Mouse (Mus musculus): ENCODE results near the gene Setd7. TPM values are rescaled to one million over a fixed set of nuclear protein-coding genes. Genes with fewer than 3 reads are reported as not detected.
A peak's percentile ranks its signal among the peaks of the same experiment; 100 is the strongest.

Gene Setd7
- polyA plus RNA-seq (2015; fragmentation: Nextera tagmentation; extraction: Ambion mirVana), result 4.2 and 4.4 TPM in 2 replicates

- H3K36me3 ChIP-seq, result no peaks in the 10 kb centered on the region
- H3K9me3 ChIP-seq, result no peaks in the 10 kb centered on the region
- under 1% methylated on average over 47 of the region's 48 CpGs for WGBS
- peak; percentile 84 for ATAC-seq (ENCODE audit: insufficient number of reproducible peaks, low FRiP score, low TSS enrichment, low read depth)
- H3K4me2 ChIP-seq, result peak within 1 kb of the TSS; percentile 100
- H3K4me1 ChIP-seq, result peaks cover 19% of the 10 kb centered on the region
- no peaks in the 10 kb centered on the region for H3K27me3 ChIP-seq
- peak within 1 kb of the TSS; percentile 60 for H3K4me3 ChIP-seq
- peak within 1 kb of the TSS; percentile 76 for H3K9ac ChIP-seq
- H3K27ac ChIP-seq, result peak within 1 kb of the TSS; percentile 93
These were observed at the start of gene Setd7 for GRCm38 (mm10) chr3:51560511-51561108. Gene Setd7, minus strand, starts transcription at chr3:51560879.

GRCm38 (mm10) chr3:51604489-51604888 lies 43.8 kb upstream of the Setd7 start:
- no peak for ATAC-seq (ENCODE audit: insufficient number of reproducible peaks, low FRiP score, low TSS enrichment, low read depth)
- 74% methylated on average over 3 of the region's 3 CpGs for WGBS
- no peak overlapping the region for H3K27ac ChIP-seq
- H3K4me2 ChIP-seq, result no peak overlapping the region
- no peak overlapping the region for H3K4me3 ChIP-seq
- no peaks in the 10 kb centered on the region for H3K9me3 ChIP-seq
- H3K27me3 ChIP-seq, result no peaks in the 10 kb centered on the region
- no peaks in the 10 kb centered on the region for H3K36me3 ChIP-seq
- H3K9ac ChIP-seq, result no peak overlapping the region
- no peaks in the 10 kb centered on the region for H3K4me1 ChIP-seq

- H3K27ac ChIP-seq, result no peak overlapping the region
These were observed 43.1 kb upstream of the Setd7 start for GRCm38 (mm10) chr3:51603705-51604291.

GRCm38 (mm10) chr3:51601461-51601860 lies 40.8 kb upstream of the Setd7 start:
- H3K27ac ChIP-seq, result no peak overlapping the region
- 0 out of 2 replicates have a peak, but pooled peaks cover 3% of the 10 kb centered on the region for H3K4me1 ChIP-seq
- H3K4me3 ChIP-seq, result no peak overlapping the region
- WGBS, result 92% methylated on average over 2 of the region's 2 CpGs
- no peak overlapping the region for H3K4me2 ChIP-seq
- no peaks in the 10 kb centered on the region for H3K9me3 ChIP-seq
- no peak overlapping the region for H3K9ac ChIP-seq
- no peaks in the 10 kb centered on the region for H3K36me3 ChIP-seq
- ATAC-seq (ENCODE audit: insufficient number of reproducible peaks, low FRiP score, low TSS enrichment, low read depth), result no peak
- no peaks in the 10 kb centered on the region for H3K27me3 ChIP-seq

More at GRCm38 (mm10) chr3:51603705-51604291, 43.1 kb upstream of the Setd7 start:
- Histone ChIP-seq H3K4me2 (no peak overlapping the region), H3K36me3 (no peaks in the 10 kb centered on the region), H3K27me3 (no peaks in the 10 kb centered on the region), H3K4me1 (no peaks in the 10 kb centered on the region), H3K9me3 (no peaks in the 10 kb centered on the region), H3K9ac (no peak overlapping the region), H3K4me3 (no peak overlapping the region)
- no peak for ATAC-seq (ENCODE audit: insufficient number of reproducible peaks, low FRiP score, low TSS enrichment, low read depth)
- WGBS, result 73% methylated on average over 15 of the region's 15 CpGs

GRCm38 (mm10) chr3:51600728-51601127 lies 40.0 kb upstream of the Setd7 start:
- H3K9me3 ChIP-seq, result no peaks in the 10 kb centered on the region
- no peaks in the 10 kb centered on the region for H3K36me3 ChIP-seq
- H3K4me2 ChIP-seq, result no peak overlapping the region
- ATAC-seq (ENCODE audit: insufficient number of reproducible peaks, low FRiP score, low TSS enrichment, low read depth), result no peak
- no peaks in the 10 kb centered on the region for H3K27me3 ChIP-seq
- H3K4me3 ChIP-seq, result no peak overlapping the region
- no peak overlapping the region for H3K9ac ChIP-seq
- WGBS, result 82% methylated on average over 4 of the region's 4 CpGs
- no peak overlapping the region for H3K27ac ChIP-seq
- H3K4me1 ChIP-seq, result 0 out of 2 replicates have a peak, but pooled peaks cover 3% of the 10 kb centered on the region

GRCm38 (mm10) chr3:51599057-51599630 lies 38.5 kb upstream of the Setd7 start:
- 0 out of 2 replicates have a peak, but pooled peaks cover 3% of the 10 kb centered on the region for H3K4me1 ChIP-seq
- no peaks in the 10 kb centered on the region for H3K27me3 ChIP-seq
- no peak overlapping the region for H3K9ac ChIP-seq
- no peak overlapping the region for H3K4me2 ChIP-seq
- H3K9me3 ChIP-seq, result no peaks in the 10 kb centered on the region
- ATAC-seq (ENCODE audit: insufficient number of reproducible peaks, low FRiP score, low TSS enrichment, low read depth), result no peak
- H3K36me3 ChIP-seq, result no peaks in the 10 kb centered on the region
- H3K27ac ChIP-seq, result no peak overlapping the region
- no peak overlapping the region for H3K4me3 ChIP-seq
- 67% methylated on average over 12 of the region's 12 CpGs for WGBS

GRCm38 (mm10) chr3:51596538-51596937 lies 35.9 kb upstream of the Setd7 start:
- 67% methylated on average over 2 of the region's 2 CpGs for WGBS
- Histone ChIP-seq H3K4me3 (no peak overlapping the region), H3K36me3 (no peaks in the 10 kb centered on the region), H3K27me3 (no peaks in the 10 kb centered on the region), H3K9me3 (no peaks in the 10 kb centered on the region), H3K4me2 (no peak overlapping the region), H3K9ac (no peak overlapping the region), H3K4me1 (0 out of 2 replicates have a peak, but pooled peaks cover 3% of the 10 kb centered on the region), H3K27ac (no peak overlapping the region)
- ATAC-seq (ENCODE audit: insufficient number of reproducible peaks, low FRiP score, low TSS enrichment, low read depth), result no peak

GRCm38 (mm10) chr3:51593506-51593905 lies 32.8 kb upstream of the Setd7 start:
- Histone ChIP-seq H3K4me1 (0 out of 2 replicates have a peak, but pooled peaks cover 3% of the 10 kb centered on the region), H3K27ac (no peak overlapping the region), H3K9ac (no peak overlapping the region), H3K4me2 (no peak overlapping the region), H3K36me3 (no peaks in the 10 kb centered on the region), H3K27me3 (no peaks in the 10 kb centered on the region), H3K9me3 (no peaks in the 10 kb centered on the region), H3K4me3 (no peak overlapping the region)
- ATAC-seq (ENCODE audit: insufficient number of reproducible peaks, low FRiP score, low TSS enrichment, low read depth), result no peak
- WGBS, result 70% methylated on average over 1 of the region's 1 CpGs

- no peaks in the 10 kb centered on the region for H3K4me1 ChIP-seq
- H3K9ac ChIP-seq, result no peak overlapping the region
- ATAC-seq (ENCODE audit: insufficient number of reproducible peaks, low FRiP score, low TSS enrichment, low read depth), result no peak
- WGBS, result 79% methylated on average over 6 of the region's 6 CpGs
- H3K4me3 ChIP-seq, result no peak overlapping the region
- H3K27ac ChIP-seq, result no peak overlapping the region
- H3K36me3 ChIP-seq, result no peaks in the 10 kb centered on the region
- no peaks in the 10 kb centered on the region for H3K9me3 ChIP-seq
- no peak overlapping the region for H3K4me2 ChIP-seq
- no peaks in the 10 kb centered on the region for H3K27me3 ChIP-seq
These were observed 30.9 kb upstream of the Setd7 start for GRCm38 (mm10) chr3:51591591-51591990.

- Histone ChIP-seq H3K4me3 (no peak overlapping the region), H3K9ac (no peak overlapping the region), H3K27ac (no peak overlapping the region), H3K9me3 (no peaks in the 10 kb centered on the region), H3K27me3 (no peaks in the 10 kb centered on the region), H3K4me1 (no peaks in the 10 kb centered on the region), H3K36me3 (no peaks in the 10 kb centered on the region), H3K4me2 (no peak overlapping the region)
- WGBS, result 44% methylated on average over 15 of the region's 15 CpGs
- no peak for ATAC-seq (ENCODE audit: insufficient number of reproducible peaks, low FRiP score, low TSS enrichment, low read depth)
These were observed 29.7 kb upstream of the Setd7 start for GRCm38 (mm10) chr3:51590207-51590892.

GRCm38 (mm10) chr3:51587697-51588262 lies 27.1 kb upstream of the Setd7 start:
- Histone ChIP-seq H3K9me3 (no peaks in the 10 kb centered on the region), H3K27ac (no peak overlapping the region), H3K4me1 (peaks cover 10% of the 10 kb centered on the region), H3K4me2 (no peak overlapping the region), H3K27me3 (no peaks in the 10 kb centered on the region; the same call in 1 of the 2 replicates), H3K4me3 (no peak overlapping the region), H3K36me3 (no peaks in the 10 kb centered on the region), H3K9ac (no peak overlapping the region)
- no peak for ATAC-seq (ENCODE audit: insufficient number of reproducible peaks, low FRiP score, low TSS enrichment, low read depth)
- WGBS, result 59% methylated on average over 7 of the region's 7 CpGs
